Mouse (Mus musculus): Measurements from ENCODE around the gene Hpcal1.
"Not testable (repeated sequence)": the region's sequence is repeated elsewhere in the genome, so short reads cannot be mapped to it uniquely, and the experiment has no call there.

The Hpcal1 gene

DNA sequence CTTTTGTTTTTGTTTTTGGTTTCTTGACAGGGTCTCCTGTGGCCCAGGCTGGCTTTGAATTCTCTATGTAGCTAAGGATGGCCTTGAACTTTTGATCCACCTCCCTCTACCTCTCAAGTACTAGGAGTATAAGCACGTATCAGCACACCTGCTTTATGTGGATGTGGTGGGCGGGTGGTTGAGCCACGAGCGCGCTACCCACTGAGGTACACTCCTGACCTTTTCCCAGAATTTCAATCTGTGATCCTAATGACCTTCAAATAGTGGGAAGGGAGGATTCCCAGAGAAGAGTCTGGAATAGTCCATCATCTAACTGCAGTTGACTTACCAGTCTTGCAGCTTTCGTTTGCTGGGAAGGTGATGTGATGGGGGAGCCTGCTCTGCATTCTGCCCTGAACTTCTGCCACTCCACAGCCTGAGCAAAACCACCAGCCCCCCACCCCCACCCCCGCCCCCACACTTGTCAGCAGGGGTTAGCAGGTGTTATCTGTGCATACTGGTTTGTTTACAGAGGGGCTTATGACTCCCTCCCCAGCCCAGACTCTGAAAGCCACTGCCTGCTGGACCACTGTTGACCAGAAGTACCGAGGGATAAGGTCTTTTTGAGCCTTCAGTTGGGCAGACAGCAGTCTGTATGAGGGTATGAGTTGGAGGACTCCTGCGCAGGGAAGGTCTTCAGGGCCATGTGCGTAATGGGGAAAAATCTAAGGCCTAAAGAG lies 46.4 kb downstream of the Hpcal1 start:
- DNase-seq (ENCODE audit: extremely low read depth, insufficient read length, low spot score) = no peak

GRCm38 (mm10) chr12:17737808-17738207 lies 47.2 kb downstream of the Hpcal1 start:
- no peak for DNase-seq (ENCODE audit: extremely low read depth, insufficient read length, low spot score)

DNA sequence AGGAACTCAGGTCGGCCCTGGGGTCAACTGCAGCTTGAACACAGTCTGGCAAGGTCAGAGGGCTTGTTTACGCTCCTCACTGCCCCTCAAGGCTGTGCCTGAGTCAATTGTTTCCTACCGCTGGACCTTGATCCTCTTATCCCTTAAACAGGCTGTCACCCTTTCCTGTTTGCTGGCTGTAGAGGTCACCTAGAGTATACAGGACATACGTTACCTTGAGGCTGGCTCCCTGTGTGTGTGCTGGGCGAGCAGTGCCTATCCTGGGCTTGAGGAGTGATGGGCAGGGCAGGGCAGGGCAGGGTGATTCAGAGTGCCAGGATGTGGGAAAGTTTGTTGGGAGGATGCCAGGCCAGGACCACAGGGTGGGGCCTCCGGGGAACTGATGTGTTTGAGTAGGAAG lies 47.8 kb downstream of the Hpcal1 start:
- DNase-seq (ENCODE audit: extremely low read depth, insufficient read length, low spot score) = peak; percentile 88

DNA sequence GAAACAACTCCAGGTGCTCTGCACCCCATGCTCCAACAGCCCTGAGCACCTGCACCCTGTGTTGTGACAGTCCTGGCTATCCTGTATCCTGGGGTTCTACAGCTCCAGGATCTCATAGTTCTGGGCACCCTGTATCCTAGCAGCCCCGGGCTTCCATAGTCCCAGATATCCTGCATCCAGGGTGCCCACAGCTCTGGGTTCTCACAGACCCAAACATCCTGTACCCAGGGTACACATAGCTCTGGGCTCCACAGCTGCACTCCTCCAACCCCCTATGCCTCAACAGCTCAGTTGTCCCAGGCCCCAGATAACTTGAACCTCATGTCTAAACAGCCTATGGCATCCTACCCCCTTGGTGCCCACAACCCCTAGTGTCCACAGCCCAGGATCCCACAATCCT lies 49.6 kb downstream of the Hpcal1 start:
- DNase-seq (ENCODE audit: extremely low read depth, insufficient read length, low spot score) = no peak

- peak; percentile 53 for DNase-seq (ENCODE audit: extremely low read depth, insufficient read length, low spot score)
Observed at GRCm38 (mm10) chr12:17741637-17742364, 51.1 kb downstream of the Hpcal1 start.

DNA sequence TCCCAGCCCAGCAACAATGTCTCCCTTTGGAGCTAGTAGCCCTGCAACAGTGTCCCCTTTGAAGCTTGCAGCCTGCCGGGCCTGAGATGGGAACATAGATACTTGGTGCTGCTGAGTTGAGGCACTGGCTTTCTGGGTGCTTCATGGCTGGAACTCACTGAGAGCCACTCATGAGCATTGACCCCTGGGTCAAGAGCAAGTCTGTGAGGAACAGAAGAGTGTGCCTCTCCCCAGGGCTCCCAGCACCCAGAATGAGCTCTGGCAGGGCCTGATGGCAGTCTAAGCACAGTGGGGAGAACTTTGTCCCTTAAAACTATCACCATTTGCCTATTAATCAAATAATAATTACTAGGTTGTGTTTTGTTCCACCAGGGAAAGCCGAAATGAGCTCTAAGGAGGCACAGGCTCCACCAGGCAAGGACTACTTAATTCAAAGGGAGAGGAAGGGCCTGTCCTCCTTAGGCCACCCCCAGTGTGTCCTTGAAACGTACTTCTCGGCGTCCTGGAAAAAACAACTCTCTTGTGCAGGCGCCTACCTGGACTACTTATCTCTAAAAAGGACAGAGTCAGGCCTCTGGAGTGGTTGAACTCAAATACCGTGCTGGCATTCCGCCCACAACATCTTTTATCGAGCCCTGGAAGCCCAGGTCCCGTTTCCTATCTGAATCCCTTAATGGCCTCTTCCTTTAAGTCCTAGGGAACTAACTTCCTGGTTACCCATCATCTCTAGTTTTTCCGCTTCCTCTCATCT lies 52.1 kb downstream of the Hpcal1 start:
- DNase-seq (ENCODE audit: extremely low read depth, insufficient read length, low spot score) = no peak

- no peak for DNase-seq (ENCODE audit: extremely low read depth, insufficient read length, low spot score)
Observed at GRCm38 (mm10) chr12:17745431-17745830, 54.8 kb downstream of the Hpcal1 start.

DNA sequence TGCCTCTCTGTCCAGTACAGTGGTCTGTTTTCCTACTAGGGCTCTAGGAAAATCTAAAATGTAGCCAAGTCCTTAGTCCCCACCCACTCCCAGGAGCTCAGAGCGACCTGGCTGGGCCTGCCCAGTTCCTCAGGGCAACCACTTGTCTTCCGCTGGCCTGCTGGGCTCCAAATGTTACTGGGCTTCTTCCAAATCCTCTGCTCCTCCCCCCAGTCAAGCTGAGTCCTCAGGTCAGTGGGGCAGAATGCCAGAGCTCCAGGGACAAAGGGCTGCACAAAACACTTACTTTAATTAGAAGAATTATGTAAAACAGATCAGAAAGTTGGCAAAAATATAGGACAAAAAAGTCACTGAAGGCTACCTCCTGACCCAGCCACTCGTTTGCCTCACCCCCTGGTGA lies 56.1 kb downstream of the Hpcal1 start:
- DNase-seq (ENCODE audit: extremely low read depth, insufficient read length, low spot score) = peak; percentile 67

GRCm38 (mm10) chr12:17747191-17748154 lies 56.8 kb downstream of the Hpcal1 start:
- peak; percentile 38 for DNase-seq (ENCODE audit: extremely low read depth, insufficient read length, low spot score)

DNA sequence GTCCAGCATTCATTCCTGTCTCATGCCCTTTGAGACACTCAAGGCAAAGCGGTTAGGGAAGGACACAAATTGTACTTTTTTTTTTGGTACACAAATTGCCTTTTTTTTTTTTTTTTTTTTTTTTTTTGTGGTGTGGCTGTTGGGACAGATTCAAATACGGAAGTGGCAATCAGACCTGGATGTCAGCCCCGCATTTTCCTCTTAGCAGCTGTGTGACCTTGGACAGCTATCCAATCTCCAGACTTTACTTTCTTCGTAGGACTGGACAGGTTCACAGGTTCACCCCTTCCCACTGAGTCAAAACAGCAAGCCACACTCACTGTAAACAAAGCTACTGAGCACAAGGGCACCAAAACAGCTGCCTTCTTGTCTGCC lies 57.5 kb downstream of the Hpcal1 start:
- peak; percentile 16 for DNase-seq (ENCODE audit: extremely low read depth, insufficient read length, low spot score)

DNA sequence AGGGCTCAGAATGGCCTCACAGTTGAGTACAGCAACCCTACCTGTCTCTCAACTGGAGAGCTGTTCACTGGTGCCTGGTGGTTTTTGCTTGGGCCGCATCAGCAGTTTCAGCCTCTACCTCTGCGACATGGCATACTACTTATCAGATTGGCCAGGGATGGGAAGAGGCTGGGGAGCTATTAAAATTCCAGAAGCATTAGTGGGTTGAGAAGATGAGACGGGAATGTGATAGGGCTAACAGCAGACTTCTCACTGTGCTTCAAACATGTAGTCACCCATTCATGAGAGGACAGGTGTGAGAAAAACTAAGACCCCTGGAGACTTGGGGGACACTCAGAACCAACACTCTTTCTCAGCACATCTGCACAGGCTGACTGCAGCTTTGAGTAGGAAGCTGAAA lies 59.1 kb downstream of the Hpcal1 start:
- peak; percentile 22 for DNase-seq (ENCODE audit: extremely low read depth, insufficient read length, low spot score)

DNA sequence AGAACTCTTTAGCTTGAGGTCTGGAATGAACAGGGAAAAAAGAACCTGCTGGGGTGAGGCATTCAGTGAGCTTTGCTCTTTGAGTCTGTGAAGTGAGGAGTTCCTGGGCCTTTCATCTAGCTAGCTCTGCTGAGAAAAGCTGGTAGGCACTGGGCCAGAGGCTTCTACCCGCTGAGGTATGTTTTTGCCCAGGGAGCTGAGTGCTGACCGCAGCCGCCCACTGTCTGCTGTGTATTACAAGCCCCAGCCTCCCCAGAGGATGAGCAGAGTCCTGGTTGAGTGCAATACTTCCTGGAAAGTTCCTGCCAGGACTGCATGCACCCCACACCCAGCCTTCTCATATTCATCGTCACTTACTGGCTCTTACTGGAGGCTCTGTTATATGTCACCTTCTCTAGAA lies 59.8 kb downstream of the Hpcal1 start:
- peak; percentile 62 for DNase-seq (ENCODE audit: extremely low read depth, insufficient read length, low spot score)

- DNase-seq (ENCODE audit: extremely low read depth, insufficient read length, low spot score) = no peak
Observed at GRCm38 (mm10) chr12:17752828-17753227, 62.2 kb downstream of the Hpcal1 start.

- DNase-seq (ENCODE audit: extremely low read depth, insufficient read length, low spot score) = no peak
Observed at GRCm38 (mm10) chr12:17754771-17755170, 64.1 kb downstream of the Hpcal1 start.

DNA sequence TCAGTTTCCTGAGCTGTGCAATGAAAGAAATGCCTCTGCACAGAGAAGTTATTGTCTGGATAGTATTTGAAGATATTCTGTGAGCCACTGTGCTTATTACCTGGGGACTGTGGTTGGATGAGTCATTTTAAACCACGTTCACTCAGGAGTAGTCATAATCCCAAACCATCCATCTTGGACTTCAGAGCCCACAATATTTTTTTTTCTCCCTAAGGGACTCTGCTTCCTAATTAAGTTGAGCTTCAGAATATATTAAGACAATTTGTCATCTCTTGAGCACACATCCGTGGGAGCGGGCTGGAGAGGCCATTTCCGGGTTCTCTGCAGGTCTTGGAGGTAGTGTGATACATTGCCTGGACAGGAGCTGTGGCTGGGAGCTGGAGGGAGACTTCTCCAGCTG lies 66.2 kb downstream of the Hpcal1 start:
- DNase-seq (ENCODE audit: extremely low read depth, insufficient read length, low spot score) = peak; percentile 52

DNA sequence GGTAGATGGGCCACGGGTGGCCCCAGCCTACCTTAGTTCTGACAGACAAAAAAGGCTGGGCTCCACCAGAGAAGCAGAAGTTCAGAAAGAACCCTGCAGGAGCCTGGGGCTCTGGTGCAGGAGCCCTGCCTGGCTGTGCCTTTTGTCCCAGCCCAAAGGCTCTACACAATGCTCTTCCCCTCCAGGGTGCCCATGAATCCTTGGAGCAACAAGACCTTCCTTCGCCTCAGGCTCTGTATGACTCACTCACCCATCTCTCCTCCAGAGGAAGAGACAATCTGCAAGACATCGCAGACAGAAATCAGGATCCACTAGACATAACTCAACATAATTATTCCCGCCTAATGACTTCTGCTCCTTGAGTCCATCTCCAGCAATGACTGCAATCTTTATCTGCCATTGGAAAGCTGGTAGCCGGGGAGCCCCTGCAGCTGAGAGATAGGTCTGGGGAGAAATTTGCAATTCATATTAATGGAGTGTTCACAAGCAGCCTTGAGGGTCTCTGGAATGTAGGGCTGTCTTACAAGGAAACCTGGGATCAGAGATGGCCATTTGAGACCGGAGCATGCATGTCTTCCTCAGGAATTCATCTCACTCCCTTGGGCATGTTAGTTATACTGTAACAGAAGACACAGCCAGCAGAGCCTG lies 71.8 kb downstream of the Hpcal1 start:
- DNase-seq (ENCODE audit: extremely low read depth, insufficient read length, low spot score) = peak; percentile 23

DNA sequence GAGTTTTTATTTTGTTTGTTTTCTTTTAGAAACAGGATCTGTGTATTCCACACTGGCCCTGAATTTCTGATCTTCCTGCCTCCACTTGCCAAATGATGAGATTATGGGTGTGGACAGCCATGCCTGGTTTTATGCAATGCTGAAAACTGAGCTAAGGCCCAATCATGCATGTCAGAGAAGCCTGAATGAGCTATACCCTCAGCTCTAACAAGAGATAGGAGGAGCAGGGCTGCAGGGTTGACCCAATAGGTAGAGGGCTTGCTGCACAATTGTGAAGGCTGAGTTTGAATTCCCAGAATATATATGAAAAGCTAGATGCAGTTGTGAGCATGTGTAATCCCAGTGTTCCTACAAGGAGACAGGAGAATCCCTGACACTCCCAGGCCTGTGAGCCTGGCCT lies 72.4 kb downstream of the Hpcal1 start:
- DNase-seq (ENCODE audit: extremely low read depth, insufficient read length, low spot score) = no peak

GRCm38 (mm10) chr12:17764005-17764404 lies 73.3 kb downstream of the Hpcal1 start:
- DNase-seq (ENCODE audit: extremely low read depth, insufficient read length, low spot score) = no peak

GRCm38 (mm10) chr12:17767567-17767966 lies 76.9 kb downstream of the Hpcal1 start:
- not testable (repeated sequence) for DNase-seq (ENCODE audit: extremely low read depth, insufficient read length, low spot score)
